Mouse (Mus musculus): ENCODE measurements around the gene Chchd3. TPM values are rescaled to one million over a fixed set of nuclear protein-coding genes. Genes with fewer than 3 reads are reported as not detected.

Gene Chchd3
- polyA plus RNA-seq, 1 experiment from 2014 or later = 134 TPM

- no peak for ATAC-seq
These were observed 10.2 kb downstream of the Chchd3 start for GRCm38 (mm10) chr6:33049705-33050420.

GRCm38 (mm10) chr6:33043480-33043879 is 16.6 kb downstream of the Chchd3 start:
- Histone ChIP-seq H3K4me1 (replicated peaks; ENCODE audit: control insufficient read depth, insufficient read depth, low read length) (no peaks in the 10 kb centered on the region), H3K27ac (ENCODE audit: low read depth, low read length) (no peak overlapping the region), H3K9me3 (ENCODE audit: control insufficient read depth) (no peaks in the 10 kb centered on the region), H3K4me2 (replicated peaks; ENCODE audit: low read depth) (no peak overlapping the region), H3K36me3 (ENCODE audit: control insufficient read depth, insufficient read depth) (peaks cover 31% of the 10 kb centered on the region), H3K4me3 (ENCODE audit: low read depth, low read length) (no peak overlapping the region), H3K9ac (ENCODE audit: low read depth, low read length) (no peak overlapping the region), H3K27me3 (replicated peaks; ENCODE audit: control insufficient read depth, insufficient read depth, low read length) (no peaks in the 10 kb centered on the region)
- no peak for TF ChIP-seq CTCF (IDR thresholded peaks at IDR 0.05; ENCODE audit: low read depth)
- no peak for ATAC-seq
- 84% methylated on average over 5 of the region's 5 CpGs for WGBS

More at GRCm38 (mm10) chr6:33049705-33050420, 10.2 kb downstream of the Chchd3 start:
- H3K9me3 ChIP-seq (ENCODE audit: control insufficient read depth) = no peaks in the 10 kb centered on the region
- H3K4me3 ChIP-seq (ENCODE audit: low read depth, low read length) = no peak overlapping the region
- no peaks in the 10 kb centered on the region for H3K27me3 ChIP-seq (replicated peaks; ENCODE audit: control insufficient read depth, insufficient read depth, low read length)
- 86% methylated on average over 6 of the region's 6 CpGs for WGBS
- no peak overlapping the region for H3K4me2 ChIP-seq (replicated peaks; ENCODE audit: low read depth)
- H3K36me3 ChIP-seq (ENCODE audit: control insufficient read depth, insufficient read depth) = peaks cover 20% of the 10 kb centered on the region
- no peak overlapping the region for H3K27ac ChIP-seq (ENCODE audit: low read depth, low read length)
- TF ChIP-seq CTCF (IDR thresholded peaks at IDR 0.05; ENCODE audit: low read depth) = no peak
- H3K4me1 ChIP-seq (replicated peaks; ENCODE audit: control insufficient read depth, insufficient read depth, low read length) = no peaks in the 10 kb centered on the region; the same call in 1 of the 2 replicates
- no peak overlapping the region for H3K9ac ChIP-seq (ENCODE audit: low read depth, low read length)

- Histone ChIP-seq H3K9me3 (ENCODE audit: control insufficient read depth) (no peaks in the 10 kb centered on the region), H3K27me3 (replicated peaks; ENCODE audit: control insufficient read depth, insufficient read depth, low read length) (no peaks in the 10 kb centered on the region), H3K4me3 (ENCODE audit: low read depth, low read length) (no peak overlapping the region), H3K4me1 (replicated peaks; ENCODE audit: control insufficient read depth, insufficient read depth, low read length) (no peaks in the 10 kb centered on the region), H3K36me3 (ENCODE audit: control insufficient read depth, insufficient read depth) (peaks cover 26% of the 10 kb centered on the region), H3K9ac (ENCODE audit: low read depth, low read length) (no peak overlapping the region), H3K4me2 (replicated peaks; ENCODE audit: low read depth) (no peak overlapping the region), H3K27ac (ENCODE audit: low read depth, low read length) (no peak overlapping the region)
- no peak for TF ChIP-seq CTCF (IDR thresholded peaks at IDR 0.05; ENCODE audit: low read depth)
- WGBS = 61% methylated on average over 1 of the region's 1 CpGs
- ATAC-seq = no peak
These were observed 17.2 kb downstream of the Chchd3 start for GRCm38 (mm10) chr6:33042880-33043279.

- no peak for TF ChIP-seq CTCF (IDR thresholded peaks at IDR 0.05; ENCODE audit: low read depth)
- Histone ChIP-seq H3K27me3 (replicated peaks; ENCODE audit: control insufficient read depth, insufficient read depth, low read length) (no peaks in the 10 kb centered on the region), H3K27ac (ENCODE audit: low read depth, low read length) (no peak overlapping the region), H3K4me1 (replicated peaks; ENCODE audit: control insufficient read depth, insufficient read depth, low read length) (no peaks in the 10 kb centered on the region), H3K9ac (ENCODE audit: low read depth, low read length) (no peak overlapping the region), H3K9me3 (ENCODE audit: control insufficient read depth) (no peaks in the 10 kb centered on the region), H3K36me3 (ENCODE audit: control insufficient read depth, insufficient read depth) (peaks cover 25% of the 10 kb centered on the region), H3K4me2 (replicated peaks; ENCODE audit: low read depth) (no peak overlapping the region), H3K4me3 (ENCODE audit: low read depth, low read length) (no peak overlapping the region)
- WGBS = 76% methylated on average over 2 of the region's 2 CpGs
- ATAC-seq = no peak
These were observed 18.1 kb downstream of the Chchd3 start for GRCm38 (mm10) chr6:33041978-33042377.

- Histone ChIP-seq H3K9me3 (ENCODE audit: control insufficient read depth) (no peaks in the 10 kb centered on the region), H3K4me1 (replicated peaks; ENCODE audit: control insufficient read depth, insufficient read depth, low read length) (no peaks in the 10 kb centered on the region), H3K4me3 (ENCODE audit: low read depth, low read length) (no peak overlapping the region), H3K27me3 (replicated peaks; ENCODE audit: control insufficient read depth, insufficient read depth, low read length) (no peaks in the 10 kb centered on the region), H3K27ac (ENCODE audit: low read depth, low read length) (no peak overlapping the region; the same call in 1 of the 2 replicates), H3K36me3 (ENCODE audit: control insufficient read depth, insufficient read depth) (peaks cover 22% of the 10 kb centered on the region), H3K4me2 (replicated peaks; ENCODE audit: low read depth) (no peak overlapping the region), H3K9ac (ENCODE audit: low read depth, low read length) (no peak overlapping the region)
- WGBS = 73% methylated on average over 4 of the region's 4 CpGs
- no peak for ATAC-seq
- TF ChIP-seq CTCF (IDR thresholded peaks at IDR 0.05; ENCODE audit: low read depth) = no peak
These were observed 19.5 kb downstream of the Chchd3 start for GRCm38 (mm10) chr6:33040360-33041090.

GRCm38 (mm10) chr6:33032543-33032942 is 27.5 kb downstream of the Chchd3 start:
- no peaks in the 10 kb centered on the region for H3K36me3 ChIP-seq (ENCODE audit: control insufficient read depth, insufficient read depth)
- no peak overlapping the region for H3K4me2 ChIP-seq (replicated peaks; ENCODE audit: low read depth)
- 98% methylated on average over 1 of the region's 1 CpGs for WGBS
- no peak for TF ChIP-seq CTCF (IDR thresholded peaks at IDR 0.05; ENCODE audit: low read depth)
- no peak overlapping the region for H3K4me3 ChIP-seq (ENCODE audit: low read depth, low read length)
- no peak overlapping the region for H3K9ac ChIP-seq (ENCODE audit: low read depth, low read length)
- no peak overlapping the region for H3K27ac ChIP-seq (ENCODE audit: low read depth, low read length)
- no peaks in the 10 kb centered on the region for H3K4me1 ChIP-seq (replicated peaks; ENCODE audit: control insufficient read depth, insufficient read depth, low read length)
- ATAC-seq = no peak
- no peaks in the 10 kb centered on the region for H3K9me3 ChIP-seq (ENCODE audit: control insufficient read depth)
- no peaks in the 10 kb centered on the region for H3K27me3 ChIP-seq (replicated peaks; ENCODE audit: control insufficient read depth, insufficient read depth, low read length)
